8 mouse cellular contexts compared by ENCODE assay signal in the genomic region with DNA sequence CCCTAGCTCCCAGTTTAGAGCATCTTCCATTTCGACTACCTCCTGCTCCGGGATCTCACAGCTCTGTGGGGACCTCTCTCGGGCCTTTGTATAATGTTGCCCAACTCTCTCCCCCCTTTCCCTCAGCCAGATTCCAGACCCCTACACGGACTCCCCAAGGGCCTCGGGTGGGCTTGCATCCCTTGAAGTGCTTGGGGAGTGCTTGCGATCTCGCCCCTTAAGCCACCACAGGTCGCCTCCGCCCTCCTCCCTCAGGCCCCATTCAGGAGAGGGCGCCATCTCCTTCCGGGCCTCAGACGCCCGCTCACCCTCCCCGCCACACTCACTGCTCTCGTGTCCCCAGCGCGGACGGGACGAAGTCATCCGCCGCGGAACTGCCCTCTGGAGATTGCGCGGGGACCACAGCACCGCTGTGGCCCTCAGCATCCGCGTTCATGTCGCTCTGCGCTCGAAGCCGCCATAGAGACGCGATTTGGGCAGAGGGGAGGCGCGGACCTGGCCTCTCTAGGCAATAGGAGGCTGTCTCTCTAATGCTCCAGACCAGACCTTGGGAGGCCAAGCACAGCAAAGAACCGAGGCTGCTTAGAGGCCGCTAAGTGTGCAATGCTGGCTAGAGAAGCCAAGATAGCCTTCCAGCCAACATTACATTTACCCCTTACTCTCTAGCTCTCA. TPM values are rescaled to one million over a fixed set of nuclear protein-coding genes. Genes with fewer than 3 reads are reported as not detected.
DNase-seq lines count a peak whose midpoint lies in the region; ATAC-seq and TF ChIP-seq lines count a peak whose summit lies in the region.

TSS of gene Eef1akmt2 (minus strand) at position 501 of the 672 bp plus-strand sequence.

- H3K27ac ChIP-seq in forebrain, embryonic 13.5 days, result peak within 1 kb of the TSS; percentile 99
- peak within 1 kb of the TSS; percentile 98 for H3K27ac ChIP-seq in neural tube, embryonic 15.5 days (replicated peaks)

- WGBS in forebrain, embryonic 13.5 days, result 1% methylated on average over 36 of the region's 37 CpGs
- WGBS in neural tube, embryonic 15.5 days, result under 1% methylated on average over 37 of the region's 37 CpGs

- peak within 1 kb of the TSS; percentile 70 for H3K4me2 ChIP-seq in forebrain, embryonic 13.5 days
- peak within 1 kb of the TSS; percentile 65 for H3K4me2 ChIP-seq in neural tube, embryonic 15.5 days

- no peaks in the 10 kb centered on the region for H3K27me3 ChIP-seq in E14TG2a.4 (ENCODE audit: insufficient read depth, low read length)
- no peaks in the 10 kb centered on the region for H3K27me3 ChIP-seq in forebrain, embryonic 13.5 days
- H3K27me3 ChIP-seq in neural tube, embryonic 15.5 days (replicated peaks), result no peaks in the 10 kb centered on the region

- no peak for TF ChIP-seq CTCF in E14TG2a.4 (conservative IDR thresholded peaks at IDR 0.05; ENCODE audit: low read length)

- H3K4me1 ChIP-seq in E14TG2a.4 (replicated peaks; ENCODE audit: low read depth, low read length), result peaks cover 12% of the 10 kb centered on the region
- H3K4me1 ChIP-seq in forebrain, embryonic 13.5 days, result peaks cover 15% of the 10 kb centered on the region
- H3K4me1 ChIP-seq in neural tube, embryonic 15.5 days, result peaks cover 14% of the 10 kb centered on the region

- peak; percentile 80 for DNase-seq in c-Kit-positive CD71-positive TER-119-positive erythroid progenitor cells, embryonic 14.5 days (ENCODE audit: low spot score)
- DNase-seq in heart, postnatal 14 days, result peak; percentile 80 to 83
- peak; percentile 83 for DNase-seq in layer of hippocampus, adult 11-12 months (ENCODE audit: low spot score)
- DNase-seq in lung, adult 18-20 months, result peak; percentile 78 to 85
- peak; percentile 89 for DNase-seq in testis, postnatal 14 days (ENCODE audit: low spot score)

- peaks cover 29% of the 10 kb centered on the region for H3K36me3 ChIP-seq in E14TG2a.4 (ENCODE audit: insufficient read depth, low read length)
- peaks cover 28% of the 10 kb centered on the region for H3K36me3 ChIP-seq in forebrain, embryonic 13.5 days (ENCODE audit: poor library complexity, severe bottlenecking)
- H3K36me3 ChIP-seq in neural tube, embryonic 15.5 days, result peaks cover 23% of the 10 kb centered on the region

- intact Hi-C loops in heart, postnatal 14 days (cut with DNase I), result loop anchor here (5.0 to 10.0 kb wide), 4 partner anchors 40 to 782 kb away; partner anchors contain the start of genes Edrf1 and Fam53b

- peak within 1 kb of the TSS; percentile 95 for H3K9ac ChIP-seq in forebrain, embryonic 13.5 days
- peak within 1 kb of the TSS; percentile 91 for H3K9ac ChIP-seq in neural tube, embryonic 15.5 days (replicated peaks)

- no peaks in the 10 kb centered on the region for H3K9me3 ChIP-seq in E14TG2a.4 (ENCODE audit: low read length)
- H3K9me3 ChIP-seq in forebrain, embryonic 13.5 days (replicated peaks), result no peaks in the 10 kb centered on the region
- no peaks in the 10 kb centered on the region for H3K9me3 ChIP-seq in neural tube, embryonic 15.5 days (replicated peaks)

- ATAC-seq in forebrain, embryonic 13.5 days, result peak; percentile 98
- ATAC-seq in neural tube, embryonic 15.5 days (ENCODE audit: low FRiP score), result peak; percentile 94

- H3K4me3 ChIP-seq in E14TG2a.4 (replicated peaks; ENCODE audit: low read length), result peak within 1 kb of the TSS; percentile 94
- peak within 1 kb of the TSS; percentile 85 for H3K4me3 ChIP-seq in forebrain, embryonic 13.5 days
- H3K4me3 ChIP-seq in neural tube, embryonic 15.5 days (replicated peaks), result peak within 1 kb of the TSS; percentile 76

RNA-seq across cellular contexts. Expression of gene Eef1akmt2, which starts in this region (rescaled TPM):
- 105 and 115 TPM in 2 replicates for polyA plus RNA-seq in forebrain, embryonic 13.5 days (2015; fragmentation: Nextera tagmentation; extraction: Ambion mirVana)
- 10 to 100 TPM in 1 of 2 experiments, 1 to 10 TPM in 1; 9.5 to 10.9 TPM for total RNA-seq in heart, postnatal 14 days (2021)
- polyA plus RNA-seq in neural tube, embryonic 15.5 days (2015; fragmentation: Nextera tagmentation; extraction: Ambion mirVana), result 76.3 and 84.5 TPM in 2 replicates

Comparison
In these comparisons a context has a peak if more than half of its experiments do, and no peak if none do; other contexts are left out.
1. Peak in every context shown above with its lines: DNase-seq, ATAC-seq, H3K4me3 ChIP-seq and H3K27ac ChIP-seq.